Mouse (Mus musculus) right cerebral cortex, postnatal 36 days (tissue): ENCODE measurements around the gene Zfp597.
"Not testable (repeated sequence)": the region's sequence is repeated elsewhere in the genome, so short reads cannot be mapped to it uniquely, and the experiment has no call there.

Experiments
- DNase-seq, 2 experiments: peaks; one replicate each; pipeline ENCODE4 v3.0.0; 2022; ENCODE audit warnings: low spot score in 2 of 2, mixed read lengths in 1 of 2

Gene Zfp597

GRCm38 (mm10) chr16:3859254-3859653, 25.1 kb downstream of the Zfp597 start:
- no peak for DNase-seq

GRCm38 (mm10) chr16:3855776-3856175, 28.6 kb downstream of the Zfp597 start:
- no peak for DNase-seq

GRCm38 (mm10) chr16:3854437-3855182, 29.8 kb downstream of the Zfp597 start:
- no peak for DNase-seq

GRCm38 (mm10) chr16:3852586-3852985, 31.8 kb downstream of the Zfp597 start:
- DNase-seq = no peak

- DNase-seq = not testable (repeated sequence)
Measured at GRCm38 (mm10) chr16:3851301-3851700, 33.1 kb downstream of the Zfp597 start.

GRCm38 (mm10) chr16:3848416-3848815, 35.9 kb downstream of the Zfp597 start:
- DNase-seq = no peak

GRCm38 (mm10) chr16:3847871-3848270, 36.5 kb downstream of the Zfp597 start:
- no peak for DNase-seq

- peak; percentile 92 to 96 for DNase-seq
Measured at GRCm38 (mm10) chr16:3846711-3847518, 37.4 kb downstream of the Zfp597 start, which contains the start of gene Zfp174. Zfp174 (plus strand) TSS chr16:3847268.

- no peak for DNase-seq
Measured at GRCm38 (mm10) chr16:3843796-3844195, 40.6 kb downstream of the Zfp597 start.

GRCm38 (mm10) chr16:3842989-3843388, 41.4 kb downstream of the Zfp597 start:
- DNase-seq = no peak

GRCm38 (mm10) chr16:3839157-3839885, 45.0 kb downstream of the Zfp597 start:
- no peak for DNase-seq

GRCm38 (mm10) chr16:3835461-3835860, 48.9 kb downstream of the Zfp597 start:
- no peak for DNase-seq

- no peak for DNase-seq
Measured at GRCm38 (mm10) chr16:3830588-3831109, 53.7 kb downstream of the Zfp597 start, which contains the start of gene Olfr15. Olfr15 (plus strand) TSS chr16:3830878.

GRCm38 (mm10) chr16:3829727-3830126, 54.6 kb downstream of the Zfp597 start:
- DNase-seq = no peak

GRCm38 (mm10) chr16:3828021-3828420, 56.3 kb downstream of the Zfp597 start:
- DNase-seq = no peak

- DNase-seq = no peak
Measured at GRCm38 (mm10) chr16:3820202-3820601, 64.2 kb downstream of the Zfp597 start.

GRCm38 (mm10) chr16:3814667-3815066, 69.7 kb downstream of the Zfp597 start:
- not testable (repeated sequence) for DNase-seq
